Mouse (Mus musculus): ENCODE results near the gene Pmp22.

The Pmp22 gene

DNA sequence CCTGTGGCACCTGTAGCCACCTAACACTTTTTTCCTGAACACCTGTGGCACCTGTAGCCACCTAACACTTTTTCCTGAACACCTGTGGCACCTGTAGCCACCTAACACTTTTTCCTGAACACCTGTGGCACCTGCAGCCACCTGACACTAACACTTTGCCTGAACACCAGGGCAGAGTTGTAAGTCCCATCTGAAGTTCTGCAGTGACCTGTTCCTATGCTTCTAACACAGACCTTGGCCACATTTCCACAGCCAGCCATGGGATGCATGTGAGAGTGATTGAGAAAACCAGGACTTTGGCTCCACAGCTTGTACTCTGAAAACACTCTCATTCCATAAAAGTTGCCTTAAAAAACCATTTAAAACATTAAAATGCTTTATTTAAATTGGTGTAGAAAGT is 32.1 kb downstream of the Pmp22 start:
- no peak for DNase-seq (ENCODE audit: low read depth, low spot score)

DNA sequence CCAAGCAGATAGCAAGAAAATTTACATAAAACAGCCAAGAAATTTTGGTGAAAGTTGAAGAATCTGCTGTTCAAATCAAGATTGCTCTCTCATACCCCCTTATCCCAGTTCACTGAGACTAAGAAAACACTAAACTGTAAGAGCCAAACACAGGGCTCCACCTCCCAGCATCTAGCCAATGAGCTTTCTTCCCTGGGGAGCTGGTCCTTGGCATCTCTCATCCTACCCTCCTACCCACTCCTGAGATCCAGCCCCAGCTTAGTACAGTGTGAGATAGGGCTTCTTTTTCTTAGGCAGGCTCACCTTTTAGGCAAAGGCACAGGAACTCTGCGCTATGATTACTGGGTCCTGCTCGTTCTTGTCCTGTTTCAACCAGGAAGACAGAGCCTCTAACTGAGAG is 34.0 kb downstream of the Pmp22 start:
- DNase-seq (ENCODE audit: low read depth, low spot score), result no peak

DNA sequence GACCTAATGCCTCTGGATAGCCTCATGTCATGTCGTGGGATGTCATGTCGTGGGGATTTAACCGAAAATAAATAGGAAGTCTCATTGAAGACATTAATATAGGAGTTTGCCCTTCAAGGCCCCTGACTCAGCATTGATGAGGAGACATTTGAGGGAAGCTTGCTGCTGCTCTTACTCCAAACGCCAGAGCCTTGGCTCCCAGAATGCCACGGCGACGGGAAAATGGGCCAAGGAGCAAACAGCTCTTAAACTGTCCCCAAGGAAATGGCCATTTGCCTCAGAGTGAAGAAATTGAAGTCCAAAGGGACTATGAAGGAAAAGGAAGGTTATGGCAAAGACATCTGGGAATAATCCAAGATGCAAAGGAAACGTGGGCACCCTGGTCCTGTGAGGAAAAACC is 34.8 kb downstream of the Pmp22 start:
- no peak for DNase-seq (ENCODE audit: low read depth, low spot score)

DNA sequence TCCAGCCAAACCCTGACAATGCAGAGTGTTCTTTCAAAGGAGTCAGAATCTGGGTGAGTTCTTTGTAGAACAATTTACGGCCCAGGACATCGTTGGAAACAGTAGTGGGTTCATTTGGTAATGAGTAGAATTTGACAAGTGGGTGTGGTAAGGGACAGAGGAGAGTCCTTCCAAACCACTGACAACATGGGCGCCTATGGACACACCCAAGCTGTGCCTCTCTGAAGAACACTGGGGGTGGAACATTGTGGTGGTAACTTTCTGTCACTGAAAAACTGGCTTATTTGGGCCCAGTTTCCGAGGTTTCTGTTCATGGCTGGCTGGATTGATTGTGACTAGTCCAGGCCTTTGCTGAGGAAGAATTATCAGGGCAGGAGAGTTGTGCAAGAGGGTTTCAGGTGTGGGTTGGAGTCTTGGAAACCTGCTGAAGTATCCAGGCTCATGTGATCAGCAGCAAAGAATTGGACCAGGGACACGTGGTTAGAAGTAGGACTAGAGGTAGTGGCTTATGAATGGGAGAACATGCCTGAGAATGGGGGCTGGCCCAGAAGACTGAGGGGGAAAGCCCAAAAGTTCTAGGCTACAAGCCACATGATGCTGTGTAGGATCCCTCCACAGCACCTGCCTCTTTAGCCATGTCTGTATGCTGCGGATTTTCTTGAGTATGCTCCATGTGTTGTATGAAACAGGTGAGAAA is 35.4 kb downstream of the Pmp22 start:
- no peak for DNase-seq (ENCODE audit: low read depth, low spot score)

DNA sequence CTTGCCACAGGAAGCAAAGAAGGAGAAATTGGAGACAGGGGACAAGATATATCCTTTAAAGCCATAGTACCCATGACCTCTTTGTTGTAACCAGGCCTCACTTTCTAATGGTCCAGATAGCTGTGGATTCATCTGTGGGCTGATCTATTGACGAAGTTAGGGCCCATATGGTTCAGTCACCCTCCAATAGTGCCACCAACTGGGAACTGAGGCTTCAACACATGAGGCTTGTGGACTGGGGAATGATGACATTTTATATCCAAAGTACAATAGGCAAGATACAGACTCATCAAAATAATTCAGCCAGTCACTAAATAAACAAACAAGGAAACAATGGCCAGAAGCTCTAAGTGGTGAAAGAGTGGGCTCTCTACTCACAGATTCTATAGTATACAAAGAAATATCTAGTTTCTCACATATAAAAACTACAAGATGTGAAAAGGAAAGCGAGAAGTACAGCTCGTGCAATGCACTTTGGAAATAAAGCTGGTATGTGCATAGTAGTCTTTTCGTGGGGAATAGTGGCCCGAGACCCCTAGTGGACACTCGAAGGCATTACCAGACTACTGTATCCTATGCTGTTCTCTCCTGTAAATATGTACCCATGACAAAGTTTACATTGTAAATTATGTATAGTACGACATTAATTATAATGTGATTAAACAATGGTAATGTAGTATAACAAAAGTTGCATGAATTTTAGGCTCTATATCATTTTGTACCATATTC is 36.1 kb downstream of the Pmp22 start:
- peak; percentile 27 for DNase-seq (ENCODE audit: low read depth, low spot score)

DNA sequence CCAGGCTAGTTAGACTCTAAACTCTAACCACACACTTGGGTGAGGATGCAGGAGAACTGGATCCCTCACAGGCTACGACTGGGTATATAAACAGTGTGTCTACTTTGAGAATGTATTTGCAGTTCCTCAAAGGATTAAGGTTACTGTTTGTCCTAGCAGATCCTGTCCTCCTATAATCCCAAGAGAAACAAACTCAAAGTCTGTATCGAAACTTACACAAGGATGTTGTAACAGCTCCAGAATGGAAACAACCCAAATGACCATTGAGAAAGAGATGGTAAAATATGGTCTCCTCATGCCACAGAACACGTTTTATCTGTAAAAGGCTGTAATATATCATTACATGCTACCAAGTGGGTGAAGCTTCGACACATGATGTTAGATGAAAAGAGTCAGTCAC is 39.0 kb downstream of the Pmp22 start:
- DNase-seq (ENCODE audit: low read depth, low spot score), result no peak

DNA sequence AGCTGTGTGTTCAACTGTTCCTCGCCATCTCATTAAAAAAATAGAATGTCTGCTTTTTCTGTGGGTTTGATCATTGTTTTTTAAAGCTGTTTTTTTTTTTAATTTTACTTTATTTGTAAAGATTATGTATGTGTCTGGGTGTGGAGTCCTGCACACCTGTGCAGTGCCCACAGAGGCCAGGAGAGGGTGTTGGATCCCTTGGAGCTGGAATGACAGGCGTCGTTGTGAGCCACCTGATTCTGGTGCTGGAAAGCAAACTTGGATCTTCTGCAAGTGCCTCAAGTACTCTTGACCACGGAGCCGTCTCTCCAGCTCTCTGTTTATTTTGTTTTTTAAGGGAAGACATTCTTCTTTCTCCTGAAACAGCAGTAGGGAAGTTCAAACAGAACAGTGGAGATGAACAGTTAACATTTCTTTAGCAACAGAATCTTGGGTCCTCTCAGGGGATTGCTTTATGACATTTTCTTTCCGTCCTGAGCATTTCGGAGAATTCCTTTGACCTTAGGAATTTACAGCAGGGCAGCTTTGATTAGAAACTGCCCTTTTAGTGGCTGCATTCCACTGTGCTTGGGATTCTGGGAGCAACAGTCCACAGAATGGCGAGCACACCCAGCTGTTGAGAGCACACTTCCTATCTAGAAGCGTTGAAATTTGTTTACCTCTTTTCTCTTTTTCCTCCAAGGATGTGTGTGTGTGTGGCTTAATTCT is 39.9 kb downstream of the Pmp22 start:
- peak; percentile 69 for DNase-seq (ENCODE audit: low read depth, low spot score)

DNA sequence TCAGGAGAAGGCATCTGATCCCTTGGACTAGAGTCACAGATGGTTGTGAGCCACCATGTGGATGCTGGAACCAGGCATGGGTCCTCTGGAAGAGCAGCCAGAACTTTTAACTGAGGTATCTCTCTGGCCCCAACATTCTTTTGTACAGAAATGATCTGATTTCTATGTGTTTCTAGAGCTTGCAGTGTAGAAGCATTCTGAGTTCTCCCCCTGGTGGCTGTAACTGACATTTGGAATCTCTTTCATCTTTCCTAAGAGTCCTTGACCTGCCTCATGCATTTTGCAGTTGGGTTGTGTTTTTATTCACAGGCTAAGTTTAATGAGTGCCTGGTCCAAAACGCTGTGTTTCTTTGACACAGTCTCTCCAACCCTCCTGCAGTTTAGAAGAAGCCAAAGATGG is 43.2 kb downstream of the Pmp22 start:
- peak; percentile 34 for DNase-seq (ENCODE audit: low read depth, low spot score)

DNA sequence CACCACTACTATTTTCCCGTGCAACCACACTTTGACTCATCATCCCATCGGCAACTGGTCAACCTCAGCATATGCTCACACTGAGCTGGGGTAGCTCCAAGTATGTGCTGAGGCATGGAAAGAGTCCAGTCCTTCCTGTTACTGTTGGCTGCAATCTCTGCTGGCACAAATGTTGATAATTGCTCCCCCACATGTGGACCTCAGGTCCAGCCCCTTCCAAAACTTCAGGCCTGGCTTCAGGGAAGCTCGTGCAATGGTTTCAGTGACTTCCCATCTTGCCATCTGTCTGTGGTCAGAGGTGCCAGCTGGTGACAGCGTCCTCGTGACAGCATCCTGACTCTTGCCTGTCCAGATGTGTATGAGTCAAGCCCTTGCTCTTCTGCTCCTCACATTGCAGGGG is 44.8 kb downstream of the Pmp22 start:
- no peak for DNase-seq (ENCODE audit: low read depth, low spot score)

DNA sequence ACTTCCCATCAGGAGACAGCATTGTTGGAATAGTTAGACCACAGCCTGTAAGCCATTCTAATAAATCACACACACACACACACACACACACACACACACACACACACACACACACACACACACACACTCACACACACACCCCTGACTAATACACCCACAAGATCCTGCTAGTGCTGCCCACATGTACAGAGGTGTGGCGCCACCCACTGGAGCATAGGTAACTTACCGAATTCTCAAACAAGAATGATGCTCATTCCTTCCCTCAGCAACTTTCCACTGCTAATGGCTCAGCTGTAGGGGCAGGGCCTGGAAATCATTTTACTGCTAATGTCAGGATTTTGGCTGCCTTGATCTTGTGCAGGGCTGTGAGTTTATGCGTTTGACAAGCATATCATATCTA is 46.5 kb downstream of the Pmp22 start:
- peak; percentile 26 for DNase-seq (ENCODE audit: low read depth, low spot score)

DNA sequence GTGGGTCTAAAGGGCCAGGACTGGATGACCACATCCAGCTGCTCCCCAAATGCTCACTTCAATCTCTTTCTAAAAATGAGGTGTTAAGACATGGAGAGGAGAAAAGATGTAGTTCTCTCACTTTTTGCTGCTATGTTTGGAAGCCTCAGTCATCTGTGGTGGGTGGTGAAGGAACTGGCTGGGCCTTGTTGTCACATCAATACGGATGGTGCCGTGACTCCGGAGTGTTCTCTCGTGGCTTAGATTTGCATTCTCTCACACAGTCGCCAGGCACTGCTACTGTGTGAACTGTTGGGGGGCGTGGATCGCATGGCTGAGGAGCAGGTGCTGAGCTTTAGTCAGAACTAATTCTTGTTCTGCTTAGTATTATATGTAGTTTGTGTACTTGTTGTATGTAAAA is 47.6 kb downstream of the Pmp22 start:
- DNase-seq (ENCODE audit: low read depth, low spot score), result no peak

DNA sequence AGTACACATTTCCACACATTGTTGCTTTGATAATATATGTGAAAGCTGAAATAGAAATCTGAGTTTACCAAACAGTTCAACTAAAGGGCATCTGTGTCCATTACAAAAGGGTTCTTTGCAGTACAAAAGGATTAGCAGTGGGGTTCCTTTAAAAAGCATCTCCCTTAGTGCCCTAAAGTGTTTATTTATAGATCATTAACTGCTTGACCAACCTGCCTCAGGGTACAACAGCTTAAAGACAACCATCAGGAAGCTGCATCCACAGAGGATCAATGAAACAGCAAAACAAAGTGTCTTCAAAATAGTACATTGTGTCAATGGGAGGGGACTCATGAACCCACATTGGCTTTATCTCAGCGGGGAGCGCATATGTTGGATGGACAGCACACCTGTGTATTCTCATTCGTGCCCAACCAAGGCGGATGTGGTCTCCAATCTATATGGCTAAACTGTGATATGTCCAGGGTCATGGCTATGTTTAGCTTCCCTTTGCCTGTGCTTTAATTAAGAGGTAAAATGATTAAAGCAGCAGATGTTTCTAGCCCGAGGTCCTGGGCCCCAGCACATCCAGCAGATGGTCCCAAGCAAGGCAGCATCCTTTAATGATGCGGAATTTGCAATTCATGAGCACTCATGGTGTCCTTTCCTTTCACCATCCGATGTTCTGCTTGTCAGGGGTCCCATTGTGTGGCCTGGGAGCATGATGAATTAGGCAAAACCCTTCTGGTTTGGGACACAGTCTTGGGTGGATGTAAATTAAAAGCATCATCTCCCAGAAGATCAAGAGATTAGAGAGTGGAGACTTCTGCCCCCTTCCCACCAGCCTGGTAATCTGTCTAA is 51.7 kb downstream of the Pmp22 start:
- peak; percentile 77 for DNase-seq (ENCODE audit: low read depth, low spot score)

DNA sequence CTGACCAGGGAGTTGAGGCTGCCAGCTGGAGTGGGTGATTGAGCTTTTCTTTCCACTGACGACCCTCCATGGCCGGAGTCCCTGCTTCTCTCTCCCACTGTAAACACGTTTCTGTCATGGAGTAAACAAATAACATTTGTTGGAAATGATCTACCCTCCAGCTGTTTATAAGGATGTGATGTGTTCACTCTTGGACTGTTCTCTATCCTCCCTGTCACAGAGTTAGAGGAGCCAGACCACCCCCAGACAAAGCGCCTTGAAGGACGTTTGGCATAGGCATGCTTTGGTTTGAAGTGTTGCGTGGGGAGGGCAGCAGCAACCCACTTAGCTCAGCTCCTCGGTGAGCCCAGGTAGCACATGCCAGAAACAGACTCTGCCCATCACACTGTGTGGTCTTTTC is 60.0 kb downstream of the Pmp22 start:
- no peak for DNase-seq (ENCODE audit: low read depth, low spot score)

DNA sequence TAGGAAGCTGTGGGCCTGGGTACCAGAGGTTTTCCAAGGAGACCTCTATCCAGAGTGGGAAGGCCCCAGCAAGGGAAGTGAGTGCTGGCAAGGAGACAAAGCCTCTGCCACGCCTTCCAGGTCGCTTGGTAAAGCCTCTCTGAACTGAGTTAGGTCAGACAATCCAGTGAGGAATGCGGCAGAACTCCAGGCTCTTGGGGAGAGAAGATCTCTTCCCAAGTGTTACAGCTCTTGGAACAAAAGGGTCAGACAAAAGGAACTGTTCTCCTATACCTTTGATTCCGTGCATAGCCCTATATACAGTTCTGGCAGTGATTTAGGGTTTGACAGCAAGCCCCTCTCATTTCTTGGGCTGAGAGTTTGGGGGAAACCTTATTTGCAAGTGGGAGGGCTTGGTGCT is 69.3 kb downstream of the Pmp22 start:
- no peak for DNase-seq (ENCODE audit: low read depth, low spot score)

DNA sequence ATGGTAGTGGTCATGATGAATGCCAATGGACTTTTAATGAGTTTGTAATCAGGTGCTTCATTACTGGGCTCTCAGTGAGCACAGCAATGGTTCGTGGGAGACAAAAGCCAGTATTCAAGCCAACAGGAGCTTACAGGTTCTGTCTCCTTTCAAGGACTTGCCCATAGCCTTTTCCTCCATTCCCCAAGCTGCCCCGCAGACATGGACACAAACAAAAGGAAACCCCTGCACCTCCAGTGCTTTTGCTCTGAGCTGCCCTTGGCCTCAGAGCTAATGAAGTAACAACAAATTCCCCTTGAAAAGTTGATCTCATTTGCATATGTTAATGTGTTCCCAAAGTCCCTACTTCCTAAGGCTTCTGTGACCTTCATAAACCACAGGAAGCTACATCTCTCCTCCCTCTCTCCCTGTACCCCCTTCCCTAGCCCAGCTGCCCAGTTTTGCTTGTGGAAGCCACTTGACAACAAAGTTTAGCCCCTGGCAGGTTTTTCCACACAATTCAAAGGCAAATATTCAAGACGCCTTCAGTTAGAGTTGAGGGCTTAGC is 73.3 kb downstream of the Pmp22 start:
- DNase-seq (ENCODE audit: low read depth, low spot score), result no peak
